ENCODE assay signal across 8 mouse cellular contexts in genomic region chr3:89243609-89244008, GRCm38 (mm10). TPM values are rescaled to one million over a fixed set of nuclear protein-coding genes. Genes with fewer than 3 reads are reported as not detected.
DNase-seq lines count a peak whose midpoint lies in the region; ATAC-seq and TF ChIP-seq lines count a peak whose summit lies in the region.

No protein-coding gene starts in this region.

- peak overlapping the region; percentile 71 for H3K9ac ChIP-seq in hindbrain, embryonic 15.5 days
- 0 out of 2 replicates have a peak overlapping the region, but pooled peaks have one; percentile 20 for H3K9ac ChIP-seq in liver, embryonic 11.5 days (ENCODE audit: low read depth, low read length)
- peak overlapping the region; percentile 93 for H3K9ac ChIP-seq in midbrain, postnatal 0 days (replicated peaks; ENCODE audit: low read length, poor library complexity, severe bottlenecking)

- ATAC-seq in hindbrain, embryonic 15.5 days (ENCODE audit: low FRiP score, low read depth), result no peak
- ATAC-seq in liver, embryonic 11.5 days (replicated peaks; ENCODE audit: low FRiP score), result no peak; the same call in 1 of the 2 replicates
- no peak for ATAC-seq in midbrain, postnatal 0 days (ENCODE audit: low FRiP score)

- H3K27ac ChIP-seq in embryonic facial prominence, embryonic 10.5 days (replicated peaks), result peak overlapping the region; percentile 48; the same call in 1 of the 2 replicates
- peak overlapping the region; percentile 96 for H3K27ac ChIP-seq in hindbrain, embryonic 15.5 days (replicated peaks)
- H3K27ac ChIP-seq in liver, embryonic 11.5 days (ENCODE audit: low read depth, low read length), result no peak overlapping the region
- H3K27ac ChIP-seq in midbrain, postnatal 0 days (ENCODE audit: low read depth, low read length), result peak overlapping the region; percentile 97

- peaks cover 30% of the 10 kb centered on the region for H3K27me3 ChIP-seq in embryonic facial prominence, embryonic 10.5 days (replicated peaks; ENCODE audit: low read depth, poor library complexity, severe bottlenecking)
- no peaks in the 10 kb centered on the region for H3K27me3 ChIP-seq in hindbrain, embryonic 15.5 days
- H3K27me3 ChIP-seq in liver, embryonic 11.5 days (replicated peaks; ENCODE audit: control insufficient read depth, insufficient read depth, low read length), result peaks cover 24% of the 10 kb centered on the region
- H3K27me3 ChIP-seq in midbrain, postnatal 0 days (ENCODE audit: insufficient read depth, low read length), result no peaks in the 10 kb centered on the region

- peak overlapping the region; percentile 68 for H3K4me3 ChIP-seq in embryonic facial prominence, embryonic 10.5 days
- H3K4me3 ChIP-seq in hindbrain, embryonic 15.5 days, result peak overlapping the region; percentile 88
- peak overlapping the region; percentile 15; the same call in 1 of the 2 replicates for H3K4me3 ChIP-seq in liver, embryonic 11.5 days (ENCODE audit: low read depth, low read length)
- H3K4me3 ChIP-seq in midbrain, postnatal 0 days (ENCODE audit: low read depth, low read length), result peak overlapping the region; percentile 70

- H3K36me3 ChIP-seq in embryonic facial prominence, embryonic 10.5 days (replicated peaks), result peaks cover 25% of the 10 kb centered on the region
- peaks cover 38% of the 10 kb centered on the region for H3K36me3 ChIP-seq in hindbrain, embryonic 15.5 days
- no peaks in the 10 kb centered on the region for H3K36me3 ChIP-seq in liver, embryonic 11.5 days (ENCODE audit: control insufficient read depth, insufficient read depth, low read length)
- peaks cover 42% of the 10 kb centered on the region for H3K36me3 ChIP-seq in midbrain, postnatal 0 days (ENCODE audit: insufficient read depth, low read length)

- TF ChIP-seq CTCF in midbrain, postnatal 0 days (IDR thresholded peaks at IDR 0.05), result peak; percentile 61

- WGBS in embryonic facial prominence, embryonic 10.5 days, result 7% methylated on average over 14 of the region's 14 CpGs
- 9% methylated on average over 14 of the region's 14 CpGs for WGBS in hindbrain, embryonic 15.5 days
- whole genome bisulfite sequencing in liver, embryonic 11.5 days, result 19% methylated on average over 14 of the region's 14 CpGs
- 10% methylated on average over 14 of the region's 14 CpGs for WGBS in midbrain, postnatal 0 days

- H3K4me1 ChIP-seq in embryonic facial prominence, embryonic 10.5 days, result peaks cover 45% of the 10 kb centered on the region
- peaks cover 47% of the 10 kb centered on the region for H3K4me1 ChIP-seq in hindbrain, embryonic 15.5 days (replicated peaks)
- peaks cover 31% of the 10 kb centered on the region for H3K4me1 ChIP-seq in liver, embryonic 11.5 days (replicated peaks; ENCODE audit: control insufficient read depth, insufficient read depth, low read length)
- peaks cover 12% of the 10 kb centered on the region; the same call in 1 of the 2 replicates for H3K4me1 ChIP-seq in midbrain, postnatal 0 days (ENCODE audit: insufficient read depth, low read length)

- intact Hi-C loops in left cerebral cortex, postnatal 4 days (cut with DNase I), result no loop called here

- no peaks in the 10 kb centered on the region for H3K9me3 ChIP-seq in embryonic facial prominence, embryonic 10.5 days
- no peaks in the 10 kb centered on the region for H3K9me3 ChIP-seq in hindbrain, embryonic 15.5 days
- no peaks in the 10 kb centered on the region for H3K9me3 ChIP-seq in liver, embryonic 11.5 days (ENCODE audit: control insufficient read depth, low read length)
- H3K9me3 ChIP-seq in midbrain, postnatal 0 days (ENCODE audit: low read length), result no peaks in the 10 kb centered on the region

- peak overlapping the region; percentile 88 for H3K4me2 ChIP-seq in hindbrain, embryonic 15.5 days
- H3K4me2 ChIP-seq in liver, embryonic 11.5 days, result peak overlapping the region; percentile 44
- peak overlapping the region; percentile 92 for H3K4me2 ChIP-seq in midbrain, postnatal 0 days (ENCODE audit: low read depth, low read length, poor library complexity, severe bottlenecking)

- DNase-seq in left cerebral cortex, postnatal 4 days, result peak; percentile 42
- no peak for DNase-seq in left cerebral cortex, adult 8-10 months (ENCODE audit: low spot score in 2 of 2)
- DNase-seq in embryonic facial prominence, embryonic 10.5 days (ENCODE audit: low spot score), result peak; percentile 76
- no peak for DNase-seq in liver, embryonic 11.5 days (ENCODE audit: low spot score)
- DNase-seq in midbrain, postnatal 0 days (ENCODE audit: low spot score), result peak; percentile 62
- DNase-seq in thymus, postnatal 10 days (ENCODE audit: low spot score in 2 of 2), result peak; percentile 71 to 75
- no peak for DNase-seq in adrenal gland, postnatal 4 days (ENCODE audit: low spot score in 2 of 2)

RNA-seq across cellular contexts. Expression of gene Krtcap2, which starts 2.2 kb away (rescaled TPM):
- 100 to 1,000 TPM in 1 of 2 experiments, 10 to 100 TPM in 1; 86.2 to 106 TPM for total RNA-seq in left cerebral cortex, postnatal 4 days (2021)
- 10 to 100 TPM; 70.4 to 91.2 (median 83.7) TPM for total RNA-seq in left cerebral cortex, adult 8-10 months (2022)
- 244 and 262 TPM in 2 replicates for polyA plus RNA-seq in embryonic facial prominence, embryonic 10.5 days (2016; fragmentation: Nextera tagmentation; extraction: Ambion mirVana)
- 196 and 211 TPM in 2 replicates for polyA plus RNA-seq in hindbrain, embryonic 15.5 days (2015; fragmentation: Nextera tagmentation; extraction: Ambion mirVana)
- 246 and 251 TPM in 2 replicates for polyA plus RNA-seq in liver, embryonic 11.5 days (2014; fragmentation: Nextera tagmentation; extraction: Ambion mirVana)
- total RNA-seq in midbrain, postnatal 0 days (2014; rRNA removed), result 74.7 and 93.9 TPM in 2 replicates
- polyA plus RNA-seq in midbrain, postnatal 0 days (2015; fragmentation: Nextera tagmentation; extraction: Ambion mirVana), result 219 TPM in 2 replicates
- total RNA-seq in adrenal gland, postnatal 4 days (2021), result 100 to 1,000 TPM; 120 to 130 TPM

RNA-seq across cellular contexts. Expression of gene Trim46, which starts 2.5 kb away (rescaled TPM):
- total RNA-seq in left cerebral cortex, postnatal 4 days (2021), result 100 to 1,000 TPM; 128 to 133 TPM
- 10 to 100 TPM; 66.2 to 74.6 (median 68.4) TPM for total RNA-seq in left cerebral cortex, adult 8-10 months (2022)
- 4.0 and 4.7 TPM in 2 replicates for polyA plus RNA-seq in embryonic facial prominence, embryonic 10.5 days (2016; fragmentation: Nextera tagmentation; extraction: Ambion mirVana)
- polyA plus RNA-seq in hindbrain, embryonic 15.5 days (2015; fragmentation: Nextera tagmentation; extraction: Ambion mirVana), result 71.3 and 81.6 TPM in 2 replicates
- 0.97 and 1.7 TPM in 2 replicates for polyA plus RNA-seq in liver, embryonic 11.5 days (2014; fragmentation: Nextera tagmentation; extraction: Ambion mirVana)
- 112 and 124 TPM in 2 replicates for total RNA-seq in midbrain, postnatal 0 days (2014; rRNA removed)
- polyA plus RNA-seq in midbrain, postnatal 0 days (2015; fragmentation: Nextera tagmentation; extraction: Ambion mirVana), result 69.1 TPM in 2 replicates
- 1 to 10 TPM; 3.4 to 4.9 TPM for total RNA-seq in adrenal gland, postnatal 4 days (2021)

RNA-seq across cellular contexts. Expression of gene Muc1, which starts 14.8 kb away (rescaled TPM):
- 1 to 10 TPM; 1.0 to 2.0 TPM for total RNA-seq in left cerebral cortex, postnatal 4 days (2021)
- 1 to 10 TPM in 1 of 4 experiments, under 1 TPM in 3; 0.36 to 1.5 (median 0.67) TPM for total RNA-seq in left cerebral cortex, adult 8-10 months (2022)
- polyA plus RNA-seq in embryonic facial prominence, embryonic 10.5 days (2016; fragmentation: Nextera tagmentation; extraction: Ambion mirVana), result 0.15 and 0.81 TPM in 2 replicates
- 1.2 and 1.6 TPM in 2 replicates for polyA plus RNA-seq in hindbrain, embryonic 15.5 days (2015; fragmentation: Nextera tagmentation; extraction: Ambion mirVana)
- 0.30 and 0.62 TPM in 2 replicates for polyA plus RNA-seq in liver, embryonic 11.5 days (2014; fragmentation: Nextera tagmentation; extraction: Ambion mirVana)
- total RNA-seq in midbrain, postnatal 0 days (2014; rRNA removed), result 2.8 and 3.8 TPM in 2 replicates
- 0.52 and 1.5 TPM in 2 replicates for polyA plus RNA-seq in midbrain, postnatal 0 days (2015; fragmentation: Nextera tagmentation; extraction: Ambion mirVana)
- total RNA-seq in adrenal gland, postnatal 4 days (2021), result 1 to 10 TPM; 1.2 to 8.9 TPM

RNA-seq across cellular contexts. Expression of gene Dpm3, which starts 15.5 kb away (rescaled TPM):
- 10 to 100 TPM; 54.0 to 59.7 TPM for total RNA-seq in left cerebral cortex, postnatal 4 days (2021)
- 10 to 100 TPM; 51.6 to 64.2 (median 54.6) TPM for total RNA-seq in left cerebral cortex, adult 8-10 months (2022)
- polyA plus RNA-seq in embryonic facial prominence, embryonic 10.5 days (2016; fragmentation: Nextera tagmentation; extraction: Ambion mirVana), result 74.1 and 84.1 TPM in 2 replicates
- polyA plus RNA-seq in hindbrain, embryonic 15.5 days (2015; fragmentation: Nextera tagmentation; extraction: Ambion mirVana), result 80.0 and 88.4 TPM in 2 replicates
- 106 and 118 TPM in 2 replicates for polyA plus RNA-seq in liver, embryonic 11.5 days (2014; fragmentation: Nextera tagmentation; extraction: Ambion mirVana)
- 198 and 223 TPM in 2 replicates for total RNA-seq in midbrain, postnatal 0 days (2014; rRNA removed)
- 69.4 and 81.1 TPM in 2 replicates for polyA plus RNA-seq in midbrain, postnatal 0 days (2015; fragmentation: Nextera tagmentation; extraction: Ambion mirVana)
- total RNA-seq in adrenal gland, postnatal 4 days (2021), result 100 to 1,000 TPM; 108 TPM

RNA-seq across cellular contexts. Expression of gene Mtx1, which starts 16.7 kb away (rescaled TPM):
- total RNA-seq in left cerebral cortex, postnatal 4 days (2021), result 100 to 1,000 TPM in 1 of 2 experiments, 10 to 100 TPM in 1; 99.1 to 106 TPM
- total RNA-seq in left cerebral cortex, adult 8-10 months (2022), result 100 to 1,000 TPM in 2 of 4 experiments, 10 to 100 TPM in 2; 95.4 to 105 (median 99.8) TPM
- 248 and 258 TPM in 2 replicates for polyA plus RNA-seq in embryonic facial prominence, embryonic 10.5 days (2016; fragmentation: Nextera tagmentation; extraction: Ambion mirVana)
- polyA plus RNA-seq in hindbrain, embryonic 15.5 days (2015; fragmentation: Nextera tagmentation; extraction: Ambion mirVana), result 149 and 152 TPM in 2 replicates
- polyA plus RNA-seq in liver, embryonic 11.5 days (2014; fragmentation: Nextera tagmentation; extraction: Ambion mirVana), result 219 and 241 TPM in 2 replicates
- 101 and 108 TPM in 2 replicates for total RNA-seq in midbrain, postnatal 0 days (2014; rRNA removed)
- 176 and 189 TPM in 2 replicates for polyA plus RNA-seq in midbrain, postnatal 0 days (2015; fragmentation: Nextera tagmentation; extraction: Ambion mirVana)
- 100 to 1,000 TPM; 179 to 182 TPM for total RNA-seq in adrenal gland, postnatal 4 days (2021)

Comparison
In these comparisons a context has a peak if more than half of its experiments do, and no peak if none do; other contexts are left out.
1. DNase-seq: peak in left cerebral cortex, postnatal 4 days (single experiment), embryonic facial prominence, embryonic 10.5 days (single experiment), midbrain, postnatal 0 days (single experiment) and thymus, postnatal 10 days (2 of 2); none in left cerebral cortex, adult 8-10 months (0 of 2), liver, embryonic 11.5 days (single experiment) and adrenal gland, postnatal 4 days (0 of 2).
2. H3K4me3 ChIP-seq: peak in every context shown above with its lines; median percentile 88 in hindbrain, embryonic 15.5 days; 70 in midbrain, postnatal 0 days; 68 in embryonic facial prominence, embryonic 10.5 days; 15 in liver, embryonic 11.5 days.
3. H3K9ac ChIP-seq: peak in every context shown above with its lines; median percentile 93 in midbrain, postnatal 0 days; 71 in hindbrain, embryonic 15.5 days; 20 in liver, embryonic 11.5 days.
4. RNA of gene Trim46, which starts 2.5 kb away (total RNA-seq): 128 to 133 TPM in left cerebral cortex, postnatal 4 days, 112 to 124 TPM in midbrain, postnatal 0 days and 66.2 to 74.6 TPM in left cerebral cortex, adult 8-10 months; 3.4 to 4.9 TPM in adrenal gland, postnatal 4 days; every median in the first group is over 10 times any median in the second.
5. Peak in every context shown above with its lines, with median percentiles within 50 percentile points of each other: H3K4me2 ChIP-seq.